Mouse (Mus musculus) limb, embryonic 11.5 days (tissue): ENCODE results near the gene Bcas3. TPM values are rescaled to one million over a fixed set of nuclear protein-coding genes. Genes with fewer than 3 reads are reported as not detected.

ENCODE experiments used
- ATAC-seq: fragments of 200-750 bp; cut with Nextera tagmentation; 2 replicates; pipeline ENCODE4 v1.8.0; 2017; ENCODE audit warnings: low read depth; ENCODE audit not compliant: insufficient number of reproducible peaks, low FRiP score, low TSS enrichment
- DNase-seq: peaks from one replicate; pipeline ENCODE4 v3.0.0-alpha.2; 2015; ENCODE audit warnings: low spot score
- H3K27ac ChIP-seq: fragments of 300-500 bp; sonication (generic); replicated peaks from 2 replicates; pipeline ENCODE4 v1.5.1; 2014; ENCODE audit warnings: low read depth, mild to moderate bottlenecking, low read length
- H3K27me3 ChIP-seq: fragments of 300-500 bp; sonication (generic); 2 replicates; pipeline ENCODE4 v1.6.1; 2014; ENCODE audit warnings: mild to moderate bottlenecking, low read length, mixed read lengths; ENCODE audit not compliant: control insufficient read depth, insufficient read depth
- H3K36me3 ChIP-seq: fragments of 300-500 bp; sonication (generic); 2 replicates; pipeline ENCODE4 v1.6.1; 2014; ENCODE audit warnings: mild to moderate bottlenecking, low read length, moderate library complexity, mixed read lengths; ENCODE audit not compliant: control insufficient read depth, insufficient read depth
- H3K4me1 ChIP-seq: fragments of 300-500 bp; sonication (generic); 2 replicates; pipeline ENCODE4 v1.6.1; 2014; ENCODE audit warnings: low read length, mixed read lengths; ENCODE audit not compliant: control insufficient read depth, insufficient read depth
- H3K4me2 ChIP-seq: fragments of 300-500 bp; sonication (generic); 2 replicates; pipeline ENCODE4 v1.6.1; 2014; ENCODE audit warnings: low read depth, mild to moderate bottlenecking, moderate library complexity; ENCODE audit not compliant: severe bottlenecking
- H3K4me3 ChIP-seq: fragments of 300-500 bp; sonication (generic); 2 replicates; pipeline ENCODE4 v1.5.1; 2014; ENCODE audit warnings: low read depth, low read length
- H3K9ac ChIP-seq: fragments of 300-500 bp; sonication (generic); 2 replicates; pipeline ENCODE4 v1.6.1; 2014; ENCODE audit warnings: mild to moderate bottlenecking, low read length
- H3K9me3 ChIP-seq: fragments of 300-500 bp; sonication (generic); 2 replicates; pipeline ENCODE4 v1.6.1; 2016; ENCODE audit warnings: low read length; ENCODE audit not compliant: control insufficient read depth
- whole genome bisulfite sequencing: fragments of 180-500 bp; shearing (Covaris S2); extraction: QIAGEN DNeasy Blood & Tissue Kit; methylation state at CpG from one replicate; pipeline ENCODE4 v1.1.7; 2014; 5-methylcytosine and 5-hydroxymethylcytosine counted together
- polyA plus RNA-seq: library from polyadenylated mRNA; unstranded; fragments of >200 nt; fragmentation: Nextera tagmentation; extraction: Ambion mirVana; gene quantifications from 2 replicates; pipeline ENCODE4 v1.2.1, GENCODE M21; 2014

The Bcas3 gene
- polyA plus RNA-seq, 1 experiment from 2014 or later: 34.0 TPM

GRCm38 (mm10) chr11:85839258-85840030 is 486.5 kb downstream of the Bcas3 start:
- H3K27ac ChIP-seq: peak overlapping the region; percentile 68; the same call in 1 of the 2 replicates
- H3K4me3 ChIP-seq: peak overlapping the region; percentile 61
- H3K36me3 ChIP-seq: no peaks in the 10 kb centered on the region
- peak overlapping the region; percentile 82 for H3K9ac ChIP-seq
- ATAC-seq: no peak
- H3K4me1 ChIP-seq: peaks cover 34% of the 10 kb centered on the region
- no peaks in the 10 kb centered on the region; the same call in 1 of the 2 replicates for H3K9me3 ChIP-seq
- peak; percentile 41 for DNase-seq
- WGBS: 19% methylated on average over 7 of the region's 7 CpGs
- peaks cover 64% of the 10 kb centered on the region for H3K27me3 ChIP-seq
- H3K4me2 ChIP-seq: peak overlapping the region; percentile 90

- Histone ChIP-seq H3K27me3 (peaks cover 57% of the 10 kb centered on the region), H3K4me2 (peak overlapping the region; percentile 90), H3K4me1 (peaks cover 34% of the 10 kb centered on the region), H3K9ac (peak overlapping the region; percentile 70), H3K36me3 (no peaks in the 10 kb centered on the region), H3K9me3 (no peaks in the 10 kb centered on the region; the same call in 1 of the 2 replicates), H3K27ac (peak overlapping the region; percentile 68), H3K4me3 (peak overlapping the region; percentile 31)
- peak; percentile 58 for DNase-seq
- WGBS: 4% methylated on average over 27 of the region's 27 CpGs
- no peak for ATAC-seq
Measured at GRCm38 (mm10) chr11:85840031-85840802, 487.2 kb downstream of the Bcas3 start.

- ATAC-seq: no peak
- H3K27me3 ChIP-seq: peaks cover 51% of the 10 kb centered on the region
- 5% methylated on average over 21 of the region's 21 CpGs for WGBS
Measured at GRCm38 (mm10) chr11:85840803-85841145, 487.8 kb downstream of the Bcas3 start.

GRCm38 (mm10) chr11:85841211-85841681 is 488.3 kb downstream of the Bcas3 start:
- H3K4me3 ChIP-seq: peak overlapping the region; percentile 31
- H3K4me1 ChIP-seq: peaks cover 31% of the 10 kb centered on the region
- peak overlapping the region; percentile 73 for H3K27ac ChIP-seq
- 10% methylated on average over 8 of the region's 8 CpGs for WGBS
- H3K9ac ChIP-seq: peak overlapping the region; percentile 70
- peak; percentile 61 for DNase-seq
- H3K4me2 ChIP-seq: peak overlapping the region; percentile 90
- peaks cover 48% of the 10 kb centered on the region for H3K27me3 ChIP-seq
- H3K9me3 ChIP-seq: no peaks in the 10 kb centered on the region; the same call in 1 of the 2 replicates
- ATAC-seq: no peak
- no peaks in the 10 kb centered on the region for H3K36me3 ChIP-seq

More at GRCm38 (mm10) chr11:85840803-85841145, 487.8 kb downstream of the Bcas3 start:
- Histone ChIP-seq H3K4me1 (peaks cover 34% of the 10 kb centered on the region), H3K4me3 (peak overlapping the region; percentile 31), H3K27ac (peak overlapping the region; percentile 68), H3K9me3 (no peaks in the 10 kb centered on the region; the same call in 1 of the 2 replicates), H3K9ac (peak overlapping the region; percentile 70), H3K36me3 (no peaks in the 10 kb centered on the region), H3K4me2 (peak overlapping the region; percentile 90)
- peak; percentile 65 for DNase-seq

- Histone ChIP-seq H3K27me3 (peaks cover 42% of the 10 kb centered on the region), H3K4me1 (peaks cover 31% of the 10 kb centered on the region), H3K9ac (peak overlapping the region; percentile 57), H3K4me2 (peak overlapping the region; percentile 74), H3K4me3 (peak overlapping the region; percentile 23; the same call in 1 of the 2 replicates), H3K9me3 (no peaks in the 10 kb centered on the region; the same call in 1 of the 2 replicates), H3K36me3 (no peaks in the 10 kb centered on the region), H3K27ac (peak overlapping the region; percentile 73; the same call in 1 of the 2 replicates)
- ATAC-seq (peak; percentile 24; the same call in 1 of the 2 replicates), DNase-seq (peak; percentile 90)
- WGBS: 1% methylated on average over 30 of the region's 32 CpGs
Measured at GRCm38 (mm10) chr11:85841980-85842379, 489.0 kb downstream of the Bcas3 start.

GRCm38 (mm10) chr11:85842596-85843346 is 489.8 kb downstream of the Bcas3 start:
- Histone ChIP-seq H3K4me1 (peaks cover 26% of the 10 kb centered on the region), H3K9ac (no peak overlapping the region), H3K27ac (peak overlapping the region; percentile 5; the same call in 1 of the 2 replicates), H3K4me2 (peak overlapping the region; percentile 74), H3K27me3 (peaks cover 39% of the 10 kb centered on the region), H3K9me3 (no peaks in the 10 kb centered on the region; the same call in 1 of the 2 replicates), H3K4me3 (no peak overlapping the region; the same call in 1 of the 2 replicates), H3K36me3 (no peaks in the 10 kb centered on the region)
- ATAC-seq (no peak), DNase-seq (peak; percentile 63)
- WGBS: 6% methylated on average over 24 of the region's 24 CpGs

GRCm38 (mm10) chr11:85843347-85843692 is 490.4 kb downstream of the Bcas3 start:
- no peaks in the 10 kb centered on the region for H3K9me3 ChIP-seq
- H3K9ac ChIP-seq: peak overlapping the region; percentile 60
- 0% methylated on average over 18 of the region's 18 CpGs for WGBS
- ATAC-seq (peak; percentile 32; the same call in 1 of the 2 replicates), DNase-seq (peak; percentile 93)
- H3K4me1 ChIP-seq: peaks cover 21% of the 10 kb centered on the region
- H3K27ac ChIP-seq: peak overlapping the region; percentile 68
- H3K36me3 ChIP-seq: no peaks in the 10 kb centered on the region
- peaks cover 34% of the 10 kb centered on the region for H3K27me3 ChIP-seq
- H3K4me3 ChIP-seq: peak overlapping the region; percentile 50
- peak overlapping the region; percentile 74 for H3K4me2 ChIP-seq
